Mouse (Mus musculus) hindbrain, embryonic 12.5 days (tissue): ENCODE measurements around the gene Crabp2. TPM values are rescaled to one million over a fixed set of nuclear protein-coding genes. Genes with fewer than 3 reads are reported as not detected.

Experiments used
- ATAC-seq: fragments of 200-750 bp; cut with Nextera tagmentation; 2 replicates; pipeline ENCODE4 v1.8.0; 2017; ENCODE audit warnings: moderate TSS enrichment; ENCODE audit not compliant: low FRiP score
- H3K27ac ChIP-seq: fragments of 300-500 bp; sonication (generic); 2 replicates; pipeline ENCODE4 v1.5.1; 2016; ENCODE audit warnings: mild to moderate bottlenecking
- H3K27me3 ChIP-seq: fragments of 300-500 bp; sonication (generic); 2 replicates; pipeline ENCODE4 v1.6.1; 2016; ENCODE audit warnings: mild to moderate bottlenecking
- H3K36me3 ChIP-seq: fragments of 300-500 bp; sonication (generic); 2 replicates; pipeline ENCODE4 v1.6.1; 2016; ENCODE audit warnings: mild to moderate bottlenecking
- H3K4me1 ChIP-seq: fragments of 300-500 bp; sonication (generic); 2 replicates; pipeline ENCODE4 v1.6.1; 2016
- H3K4me2 ChIP-seq: fragments of 300-500 bp; sonication (generic); replicated peaks from 2 replicates; pipeline ENCODE4 v1.6.1; 2016; ENCODE audit warnings: mild to moderate bottlenecking
- H3K4me3 ChIP-seq: fragments of 300-500 bp; sonication (generic); 2 replicates; pipeline ENCODE4 v1.5.1; 2016; ENCODE audit warnings: mild to moderate bottlenecking
- H3K9ac ChIP-seq: fragments of 300-500 bp; sonication (generic); 2 replicates; pipeline ENCODE4 v1.6.1; 2016; ENCODE audit warnings: mild to moderate bottlenecking, moderate library complexity
- H3K9me3 ChIP-seq: fragments of 300-500 bp; sonication (generic); replicated peaks from 2 replicates; pipeline ENCODE4 v1.6.1; 2016; ENCODE audit warnings: mild to moderate bottlenecking
- WGBS: fragments of 180-500 bp; shearing (Covaris S2); methylation state at CpG from one replicate; pipeline ENCODE4 v1.1.7; 2016; 5-methylcytosine and 5-hydroxymethylcytosine counted together
- polyA plus RNA-seq: library from polyadenylated mRNA; unstranded; fragments of >200 nt; fragmentation: Nextera tagmentation; extraction: Ambion mirVana; gene quantifications from 2 replicates; pipeline ENCODE4 v1.2.1, GENCODE M21; 2016

Gene Crabp2
- polyA plus RNA-seq, 1 experiment from 2014 or later: 384 TPM

GRCm38 (mm10) chr3:87960586-87961191 is 12.2 kb downstream of the Crabp2 start:
- Histone ChIP-seq H3K9me3 (no peaks in the 10 kb centered on the region), H3K4me1 (peaks cover 31% of the 10 kb centered on the region)
- peak; percentile 97 for ATAC-seq

GRCm38 (mm10) chr3:87970184-87970938 is 21.9 kb downstream of the Crabp2 start:
- peak overlapping the region; percentile 93 for H3K4me2 ChIP-seq
- ATAC-seq: no peak
- H3K9me3 ChIP-seq: no peaks in the 10 kb centered on the region
- 1% methylated on average over 21 of the region's 21 CpGs for WGBS
- peaks cover 2% of the 10 kb centered on the region; the same call in 1 of the 2 replicates for H3K27me3 ChIP-seq
- H3K4me3 ChIP-seq: peak overlapping the region; percentile 69
- peaks cover 49% of the 10 kb centered on the region for H3K4me1 ChIP-seq
- H3K36me3 ChIP-seq: no peaks in the 10 kb centered on the region; the same call in 1 of the 2 replicates
- peak overlapping the region; percentile 55 for H3K27ac ChIP-seq
- peak overlapping the region; percentile 86 for H3K9ac ChIP-seq

More at GRCm38 (mm10) chr3:87960586-87961191, 12.2 kb downstream of the Crabp2 start:
- WGBS: under 1% methylated on average over 27 of the region's 27 CpGs
- Histone ChIP-seq H3K27me3 (no peaks in the 10 kb centered on the region), H3K9ac (peak overlapping the region; percentile 77), H3K36me3 (no peaks in the 10 kb centered on the region), H3K4me2 (peak overlapping the region; percentile 65), H3K27ac (peak overlapping the region; percentile 97), H3K4me3 (peak overlapping the region; percentile 37)

- H3K4me2 ChIP-seq: peak within 1 kb of the TSS; percentile 93
- H3K9me3 ChIP-seq: no peaks in the 10 kb centered on the region
- peaks cover 49% of the 10 kb centered on the region for H3K4me1 ChIP-seq
- H3K36me3 ChIP-seq: peaks cover 3% of the 10 kb centered on the region; the same call in 1 of the 2 replicates
- H3K27ac ChIP-seq: peak within 1 kb of the TSS; percentile 92
- H3K27me3 ChIP-seq: peaks cover 2% of the 10 kb centered on the region; the same call in 1 of the 2 replicates
- peak within 1 kb of the TSS; percentile 69 for H3K4me3 ChIP-seq
- peak; percentile 60 for ATAC-seq
- H3K9ac ChIP-seq: peak within 1 kb of the TSS; percentile 86
- WGBS: under 1% methylated on average over 44 of the region's 44 CpGs
Measured at GRCm38 (mm10) chr3:87970939-87971488, 22.5 kb downstream of the Crabp2 start, which contains the start of gene Nes. Nes (plus strand) TSS chr3:87971078.

DNA sequence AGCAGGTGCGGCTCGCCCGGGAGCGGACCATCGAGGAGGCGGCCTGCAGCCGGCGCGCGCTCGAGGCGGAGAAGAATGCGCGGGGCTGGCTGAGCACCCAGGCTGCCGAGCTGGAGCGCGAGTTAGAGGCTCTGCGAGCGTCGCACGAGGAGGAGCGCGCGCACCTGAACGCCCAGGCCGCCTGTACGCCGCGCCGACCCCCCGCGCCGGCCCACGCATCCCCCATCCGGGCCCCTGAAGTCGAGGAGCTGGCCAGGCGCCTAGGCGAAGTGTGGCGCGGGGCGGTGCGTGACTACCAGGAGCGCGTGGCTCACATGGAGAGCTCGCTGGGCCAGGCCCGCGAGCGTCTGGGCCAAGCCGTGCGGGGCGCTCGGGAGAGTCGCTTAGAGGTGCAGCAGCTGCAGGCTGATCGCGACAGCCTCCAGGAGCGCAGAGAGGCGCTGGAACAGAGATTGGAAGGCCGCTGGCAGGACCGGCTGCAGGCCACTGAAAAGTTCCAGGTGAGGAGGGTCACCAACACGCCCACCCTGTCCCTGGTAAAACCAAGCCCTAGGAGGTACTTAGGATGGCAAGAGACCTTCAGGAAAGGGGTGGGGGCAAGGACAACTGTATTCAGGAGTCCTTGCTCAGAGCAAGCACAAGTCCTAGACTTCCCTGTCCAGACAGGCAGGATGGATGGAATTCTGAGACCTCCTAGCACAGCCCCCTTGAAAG is 23.2 kb downstream of the Crabp2 start:
- peak overlapping the region; percentile 92 for H3K27ac ChIP-seq
- H3K4me3 ChIP-seq: peak overlapping the region; percentile 69
- peak overlapping the region; percentile 93 for H3K4me2 ChIP-seq
- H3K9ac ChIP-seq: peak overlapping the region; percentile 86
- no peaks in the 10 kb centered on the region for H3K9me3 ChIP-seq
- peaks cover 49% of the 10 kb centered on the region for H3K4me1 ChIP-seq
- H3K27me3 ChIP-seq: peaks cover 2% of the 10 kb centered on the region; the same call in 1 of the 2 replicates
- 0 out of 2 replicates have a peak, but pooled peaks have one; percentile 9 for ATAC-seq
- peaks cover 8% of the 10 kb centered on the region for H3K36me3 ChIP-seq
- under 1% methylated on average over 54 of the region's 60 CpGs for WGBS

GRCm38 (mm10) chr3:87972203-87972664 is 23.8 kb downstream of the Crabp2 start:
- H3K4me2 ChIP-seq: peak overlapping the region; percentile 93
- peak overlapping the region; percentile 86 for H3K9ac ChIP-seq
- 4% methylated on average over 8 of the region's 8 CpGs for WGBS
- H3K4me3 ChIP-seq: peak overlapping the region; percentile 69
- peaks cover 2% of the 10 kb centered on the region; the same call in 1 of the 2 replicates for H3K27me3 ChIP-seq
- peaks cover 14% of the 10 kb centered on the region for H3K36me3 ChIP-seq
- H3K9me3 ChIP-seq: no peaks in the 10 kb centered on the region
- H3K27ac ChIP-seq: peak overlapping the region; percentile 92
- peaks cover 49% of the 10 kb centered on the region for H3K4me1 ChIP-seq
- ATAC-seq: peak; percentile 65

GRCm38 (mm10) chr3:87972776-87973175 is 24.3 kb downstream of the Crabp2 start:
- no peaks in the 10 kb centered on the region for H3K9me3 ChIP-seq
- peak overlapping the region; percentile 93 for H3K4me2 ChIP-seq
- no peak for ATAC-seq
- H3K4me1 ChIP-seq: peaks cover 49% of the 10 kb centered on the region
- peak overlapping the region; percentile 86 for H3K9ac ChIP-seq
- 14% methylated on average over 5 of the region's 5 CpGs for WGBS
- H3K36me3 ChIP-seq: peaks cover 18% of the 10 kb centered on the region
- peak overlapping the region; percentile 92 for H3K27ac ChIP-seq
- peak overlapping the region; percentile 69 for H3K4me3 ChIP-seq
- H3K27me3 ChIP-seq: peaks cover 2% of the 10 kb centered on the region; the same call in 1 of the 2 replicates

- peaks cover 22% of the 10 kb centered on the region for H3K36me3 ChIP-seq
- WGBS: 14% methylated on average over 14 of the region's 14 CpGs
- peaks cover 55% of the 10 kb centered on the region for H3K4me1 ChIP-seq
- H3K9me3 ChIP-seq: no peaks in the 10 kb centered on the region
- ATAC-seq: 0 out of 2 replicates have a peak, but pooled peaks have one; percentile 1
- peak overlapping the region; percentile 92 for H3K27ac ChIP-seq
- peak overlapping the region; percentile 93 for H3K4me2 ChIP-seq
- H3K4me3 ChIP-seq: peak overlapping the region; percentile 69
- peak overlapping the region; percentile 86 for H3K9ac ChIP-seq
- peaks cover 2% of the 10 kb centered on the region; the same call in 1 of the 2 replicates for H3K27me3 ChIP-seq
Measured at GRCm38 (mm10) chr3:87973593-87974380, 25.3 kb downstream of the Crabp2 start.

GRCm38 (mm10) chr3:87974381-87974987 is 26.0 kb downstream of the Crabp2 start:
- peaks cover 59% of the 10 kb centered on the region for H3K4me1 ChIP-seq
- peak overlapping the region; percentile 69 for H3K4me3 ChIP-seq
- H3K36me3 ChIP-seq: peaks cover 26% of the 10 kb centered on the region
- ATAC-seq: peak; percentile 67
- H3K27ac ChIP-seq: peak overlapping the region; percentile 92
- H3K9me3 ChIP-seq: no peaks in the 10 kb centered on the region
- peaks cover 2% of the 10 kb centered on the region; the same call in 1 of the 2 replicates for H3K27me3 ChIP-seq
- H3K4me2 ChIP-seq: peak overlapping the region; percentile 93
- peak overlapping the region; percentile 86 for H3K9ac ChIP-seq
- 10% methylated on average over 12 of the region's 12 CpGs for WGBS

DNA sequence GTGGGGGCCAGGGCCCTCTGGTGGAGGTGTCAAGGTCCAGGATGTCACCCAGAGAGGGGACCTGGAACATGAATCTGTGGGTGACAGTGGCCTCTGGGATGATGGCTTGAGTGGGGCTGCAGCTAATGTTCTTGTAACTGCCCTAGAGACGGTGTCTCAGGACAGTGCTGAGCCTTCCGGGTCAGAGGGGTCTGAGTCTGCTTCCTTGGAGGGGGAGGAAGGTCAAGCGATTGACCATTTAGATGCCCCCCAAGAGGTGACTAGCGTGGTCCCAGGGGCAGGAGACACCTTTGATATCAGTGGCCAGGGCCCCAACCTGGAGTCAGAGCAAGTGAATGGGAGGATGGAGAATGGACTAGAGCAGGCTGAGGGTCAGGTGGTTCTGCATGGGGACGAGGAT is 31.0 kb downstream of the Crabp2 start:
- no peak overlapping the region for H3K4me2 ChIP-seq
- H3K36me3 ChIP-seq: peaks cover 26% of the 10 kb centered on the region
- H3K9ac ChIP-seq: no peak overlapping the region
- 0 out of 2 replicates have a peak overlapping the region, but pooled peaks have one; percentile 62 for H3K27ac ChIP-seq
- ATAC-seq: no peak
- WGBS: 90% methylated on average over 5 of the region's 5 CpGs
- no peaks in the 10 kb centered on the region for H3K9me3 ChIP-seq
- no peak overlapping the region for H3K4me3 ChIP-seq
- peaks cover 65% of the 10 kb centered on the region for H3K4me1 ChIP-seq
- H3K27me3 ChIP-seq: no peaks in the 10 kb centered on the region

DNA sequence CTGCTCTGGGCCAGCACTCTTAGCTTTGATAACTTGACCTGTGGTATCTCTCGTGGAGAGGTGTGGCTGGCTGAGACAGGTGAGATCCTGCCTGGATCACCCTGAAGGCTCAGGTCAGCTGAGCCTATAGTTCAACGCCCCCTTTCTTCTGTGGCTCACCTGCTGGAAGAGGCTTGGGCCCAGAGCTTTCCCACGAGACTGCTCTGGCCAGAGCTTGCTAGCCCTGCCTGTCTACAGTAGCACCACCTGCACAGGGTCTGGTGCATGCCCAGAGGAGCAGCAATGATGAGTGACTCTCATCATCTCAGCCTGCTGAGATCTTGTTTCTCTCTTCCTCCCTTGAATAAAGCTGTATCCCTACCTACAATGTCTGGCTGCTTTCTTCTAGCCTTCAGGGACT is 31.6 kb downstream of the Crabp2 start:
- H3K9me3 ChIP-seq: no peaks in the 10 kb centered on the region
- peaks cover 26% of the 10 kb centered on the region for H3K36me3 ChIP-seq
- H3K4me2 ChIP-seq: no peak overlapping the region
- H3K27me3 ChIP-seq: no peaks in the 10 kb centered on the region
- WGBS: 58% methylated on average over 3 of the region's 3 CpGs
- peaks cover 64% of the 10 kb centered on the region for H3K4me1 ChIP-seq
- ATAC-seq: no peak
- H3K9ac ChIP-seq: 0 out of 2 replicates have a peak overlapping the region, but pooled peaks have one; percentile 32
- H3K27ac ChIP-seq: 0 out of 2 replicates have a peak overlapping the region, but pooled peaks have one; percentile 62
- no peak overlapping the region for H3K4me3 ChIP-seq
